Mouse (Mus musculus) hindbrain, embryonic 11.5 days (tissue): ENCODE data around the gene Col23a1. TPM values are rescaled to one million over a fixed set of nuclear protein-coding genes. Genes with fewer than 3 reads are reported as not detected.
"Not testable (repeated sequence)": the region's sequence is repeated elsewhere in the genome, so short reads cannot be mapped to it uniquely, and the experiment has no call there.

Source experiments
- ATAC-seq: fragments of 200-750 bp; cut with Nextera tagmentation; 2 replicates; pipeline ENCODE4 v1.8.0; 2017; ENCODE audit warnings: mild to moderate bottlenecking, moderate TSS enrichment, moderate library complexity; ENCODE audit not compliant: low FRiP score
- DNase-seq: peaks from one replicate; pipeline ENCODE4 v3.0.0-alpha.2; 2015; ENCODE audit warnings: low spot score
- H3K27ac ChIP-seq: fragments of 300-500 bp; sonication (generic); 2 replicates; pipeline ENCODE4 v1.5.1; 2014; ENCODE audit warnings: mild to moderate bottlenecking, low read depth, low read length
- H3K27me3 ChIP-seq: fragments of 300-500 bp; sonication (generic); 2 replicates; pipeline ENCODE4 v1.6.1; 2014; ENCODE audit warnings: mild to moderate bottlenecking, low read length, moderate library complexity, mixed read lengths; ENCODE audit not compliant: control insufficient read depth, insufficient read depth
- H3K36me3 ChIP-seq: fragments of 300-500 bp; sonication (generic); 2 replicates; pipeline ENCODE4 v1.6.1; 2014; ENCODE audit warnings: mild to moderate bottlenecking, low read length, moderate library complexity, mixed read lengths; ENCODE audit not compliant: control insufficient read depth, insufficient read depth
- H3K4me1 ChIP-seq: fragments of 300-500 bp; sonication (generic); replicated peaks from 2 replicates; pipeline ENCODE4 v1.6.1; 2014; ENCODE audit warnings: low read length, mixed read lengths; ENCODE audit not compliant: control insufficient read depth, insufficient read depth
- H3K4me2 ChIP-seq: fragments of 300-500 bp; sonication (generic); replicated peaks from 2 replicates; pipeline ENCODE4 v1.6.1; 2014; ENCODE audit warnings: mild to moderate bottlenecking, low read depth, low read length
- H3K4me3 ChIP-seq: fragments of 300-500 bp; sonication (generic); 2 replicates; pipeline ENCODE4 v1.5.1; 2014; ENCODE audit warnings: low read depth, low read length
- H3K9ac ChIP-seq: fragments of 300-500 bp; sonication (generic); 2 replicates; pipeline ENCODE4 v1.6.1; 2014; ENCODE audit warnings: low read depth, low read length
- H3K9me3 ChIP-seq: fragments of 300-500 bp; sonication (generic); 2 replicates; pipeline ENCODE4 v1.6.1; 2016; ENCODE audit warnings: low read length; ENCODE audit not compliant: control insufficient read depth
- WGBS: fragments of 180-500 bp; shearing (Covaris S2); extraction: QIAGEN DNeasy Blood & Tissue Kit; methylation state at CpG from one replicate; pipeline ENCODE4 v1.1.7; 2014; 5-methylcytosine and 5-hydroxymethylcytosine counted together
- polyA plus RNA-seq: library from polyadenylated mRNA; unstranded; fragments of >200 nt; fragmentation: Nextera tagmentation; extraction: Ambion mirVana; gene quantifications from 2 replicates; pipeline ENCODE4 v1.2.1, GENCODE M21; 2014

Col23a1 gene
- polyA plus RNA-seq, 1 experiment from 2014 or later, result 9.7 TPM

- ATAC-seq, result no peak
- H3K27ac ChIP-seq, result no peak overlapping the region
- 82% methylated on average over 8 of the region's 8 CpGs for WGBS
These were observed 324.5 kb downstream of the Col23a1 start for GRCm38 (mm10) chr11:51614256-51614655.

GRCm38 (mm10) chr11:51615129-51615528, 325.4 kb downstream of the Col23a1 start:
- Histone ChIP-seq H3K27ac (no peak overlapping the region), H3K4me1 (no peaks in the 10 kb centered on the region), H3K4me3 (no peak overlapping the region), H3K36me3 (no peaks in the 10 kb centered on the region), H3K27me3 (no peaks in the 10 kb centered on the region), H3K4me2 (peak overlapping the region; percentile 42), H3K9me3 (no peaks in the 10 kb centered on the region), H3K9ac (peak overlapping the region; percentile 58)
- DNase-seq, result no peak
- no peak for ATAC-seq
- WGBS, result 54% methylated on average over 7 of the region's 7 CpGs

More at GRCm38 (mm10) chr11:51614256-51614655, 324.5 kb downstream of the Col23a1 start:
- no peaks in the 10 kb centered on the region for H3K36me3 ChIP-seq
- H3K4me2 ChIP-seq, result no peak overlapping the region
- no peaks in the 10 kb centered on the region for H3K27me3 ChIP-seq
- H3K4me1 ChIP-seq, result no peaks in the 10 kb centered on the region
- H3K9me3 ChIP-seq, result no peaks in the 10 kb centered on the region
- H3K9ac ChIP-seq, result no peak overlapping the region
- H3K4me3 ChIP-seq, result no peak overlapping the region
- DNase-seq, result no peak

- no peaks in the 10 kb centered on the region for H3K4me1 ChIP-seq
- no peaks in the 10 kb centered on the region for H3K9me3 ChIP-seq
- H3K4me2 ChIP-seq, result peak overlapping the region; percentile 42
- peak overlapping the region; percentile 58 for H3K9ac ChIP-seq
- ATAC-seq (no peak), DNase-seq (peak; percentile 73)
- no peaks in the 10 kb centered on the region for H3K36me3 ChIP-seq
- no peak overlapping the region for H3K27ac ChIP-seq
- H3K4me3 ChIP-seq, result 0 out of 2 replicates have a peak overlapping the region, but pooled peaks have one; percentile 1
- no peaks in the 10 kb centered on the region for H3K27me3 ChIP-seq
- 5% methylated on average over 14 of the region's 14 CpGs for WGBS
These were observed 325.9 kb downstream of the Col23a1 start for GRCm38 (mm10) chr11:51615601-51616000.

GRCm38 (mm10) chr11:51616113-51616512, 326.4 kb downstream of the Col23a1 start:
- peak overlapping the region; percentile 58; the same call in 1 of the 2 replicates for H3K9ac ChIP-seq
- H3K4me2 ChIP-seq, DNase-seq, H3K9me3 ChIP-seq, ATAC-seq, H3K36me3 ChIP-seq, H3K27me3 ChIP-seq, H3K4me1 ChIP-seq, H3K27ac ChIP-seq: not testable (repeated sequence)
- H3K4me3 ChIP-seq, result 0 out of 2 replicates have a peak overlapping the region, but pooled peaks have one; percentile 1
- 93% methylated on average over 7 of the region's 7 CpGs for whole genome bisulfite sequencing

DNA sequence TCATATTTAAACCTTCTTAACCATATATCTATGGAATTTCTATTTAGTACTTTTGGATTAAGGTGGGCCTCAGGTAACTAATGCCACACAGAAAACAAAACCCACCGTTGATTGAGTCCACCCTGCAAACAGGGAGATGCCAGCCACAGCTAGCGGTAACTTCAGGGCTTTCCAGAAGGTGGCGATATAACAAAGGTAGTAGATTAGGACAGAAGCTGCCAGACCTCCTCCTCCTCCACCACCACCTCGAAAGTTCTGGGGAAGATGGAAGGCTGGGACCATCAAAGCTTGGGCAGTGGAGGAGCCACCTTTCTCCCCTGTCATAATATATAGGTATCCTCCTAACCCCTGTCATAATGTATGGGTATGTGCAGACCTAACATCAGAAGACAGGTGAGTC, 328.0 kb downstream of the Col23a1 start:
- Histone ChIP-seq H3K4me2 (no peak overlapping the region), H3K9ac (no peak overlapping the region), H3K27me3 (no peaks in the 10 kb centered on the region), H3K36me3 (no peaks in the 10 kb centered on the region), H3K27ac (no peak overlapping the region), H3K4me3 (no peak overlapping the region), H3K4me1 (no peaks in the 10 kb centered on the region), H3K9me3 (no peaks in the 10 kb centered on the region)
- ATAC-seq (no peak), DNase-seq (peak; percentile 79)
- WGBS, result 7% methylated on average over 4 of the region's 4 CpGs

DNA sequence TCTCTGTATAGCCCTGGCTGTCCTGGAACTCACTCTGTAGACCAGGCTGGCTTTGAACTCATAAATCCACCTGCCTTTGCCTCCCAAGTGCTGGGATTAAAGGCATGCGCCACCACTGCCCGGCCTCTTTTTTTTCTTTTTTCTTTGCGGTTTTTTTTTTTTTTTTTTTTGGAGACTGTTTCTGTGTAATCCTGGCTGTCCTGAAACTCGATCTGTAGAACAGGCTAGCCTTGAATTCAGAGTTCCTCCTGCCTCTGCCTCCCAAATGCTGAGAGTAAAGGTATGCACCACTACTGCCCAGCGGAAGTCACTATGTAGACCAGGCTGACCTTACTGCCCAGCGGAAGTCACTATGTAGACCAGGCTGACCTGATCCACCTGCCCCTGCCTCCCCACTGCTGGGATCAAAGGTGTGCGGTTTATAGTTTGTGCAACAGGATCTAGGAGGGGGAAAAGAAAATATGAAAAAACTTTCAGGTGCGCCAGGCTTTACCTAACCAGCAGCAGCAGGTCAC, 329.2 kb downstream of the Col23a1 start:
- H3K4me2 ChIP-seq, result peak overlapping the region; percentile 53
- ATAC-seq, result peak; percentile 63
- no peaks in the 10 kb centered on the region for H3K4me1 ChIP-seq
- no peak for DNase-seq
- H3K36me3 ChIP-seq, result peaks cover 5% of the 10 kb centered on the region; the same call in 1 of the 2 replicates
- peak overlapping the region; percentile 78 for H3K4me3 ChIP-seq
- no peak overlapping the region for H3K9ac ChIP-seq
- no peaks in the 10 kb centered on the region for H3K27me3 ChIP-seq
- 61% methylated on average over 8 of the region's 8 CpGs for WGBS
- H3K9me3 ChIP-seq, result no peaks in the 10 kb centered on the region
- no peak overlapping the region for H3K27ac ChIP-seq

- under 1% methylated on average over 51 of the region's 51 CpGs for WGBS
- Histone ChIP-seq H3K4me1 (no peaks in the 10 kb centered on the region), H3K36me3 (peaks cover 9% of the 10 kb centered on the region), H3K9me3 (no peaks in the 10 kb centered on the region), H3K27me3 (no peaks in the 10 kb centered on the region), H3K4me2 (peak within 1 kb of the TSS; percentile 53), H3K9ac (peak within 1 kb of the TSS; percentile 62), H3K27ac (no peak within 1 kb of the TSS), H3K4me3 (peak within 1 kb of the TSS; percentile 78)
- peak; percentile 96 for ATAC-seq
- peak; percentile 97 for DNase-seq
These were observed 329.8 kb downstream of the Col23a1 start, which contains the start of gene Nhp2 for GRCm38 (mm10) chr11:51619409-51620060. Gene Nhp2, plus strand, starts transcription at chr11:51619735.

DNA sequence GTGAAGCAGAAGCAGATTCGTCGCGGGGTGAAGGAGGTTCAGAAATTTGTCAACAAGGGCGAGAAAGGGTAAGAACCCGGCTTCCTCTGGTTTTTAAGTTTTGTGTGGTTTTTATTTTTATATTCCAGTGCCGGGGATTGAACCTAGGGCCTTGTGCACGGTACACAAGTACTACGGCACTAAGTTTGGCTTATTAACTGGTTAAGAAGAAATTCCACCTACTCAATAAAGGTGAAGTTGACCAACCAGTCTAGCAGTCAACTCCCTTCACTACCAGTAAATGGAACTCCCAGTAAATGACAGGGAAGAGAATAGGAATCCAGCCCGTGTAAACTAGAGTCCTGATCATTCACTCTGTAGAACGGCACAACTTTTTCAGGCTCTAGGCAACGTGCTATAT, 330.4 kb downstream of the Col23a1 start:
- Histone ChIP-seq H3K4me2 (peak overlapping the region; percentile 53), H3K36me3 (peaks cover 13% of the 10 kb centered on the region), H3K27ac (no peak overlapping the region), H3K9me3 (no peaks in the 10 kb centered on the region), H3K4me3 (peak overlapping the region; percentile 78), H3K27me3 (no peaks in the 10 kb centered on the region), H3K4me1 (no peaks in the 10 kb centered on the region), H3K9ac (peak overlapping the region; percentile 62)
- WGBS, result 3% methylated on average over 11 of the region's 11 CpGs
- no peak for DNase-seq
- ATAC-seq, result no peak

DNA sequence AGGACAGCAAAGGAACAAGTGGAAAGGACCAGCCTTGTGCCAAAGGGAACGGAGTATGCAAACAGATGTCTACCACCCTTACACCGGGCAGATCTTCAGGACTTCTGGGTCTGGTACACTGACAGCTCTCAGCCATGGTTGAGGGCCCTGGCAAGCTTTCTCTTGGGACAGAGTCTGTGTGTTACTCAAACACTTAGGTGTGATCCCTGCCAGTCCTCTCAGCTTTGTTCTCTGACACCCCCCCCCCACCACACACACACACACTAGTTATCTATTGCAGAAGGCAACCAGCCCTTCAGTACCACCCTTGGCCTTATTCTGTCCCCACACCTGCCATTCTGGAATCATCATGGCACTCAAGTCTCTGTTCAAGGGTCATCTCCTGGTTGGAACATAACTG, 332.1 kb downstream of the Col23a1 start:
- H3K9ac ChIP-seq, result no peak overlapping the region
- H3K36me3 ChIP-seq, result peaks cover 16% of the 10 kb centered on the region
- no peaks in the 10 kb centered on the region for H3K27me3 ChIP-seq
- H3K27ac ChIP-seq, result no peak overlapping the region
- H3K4me3 ChIP-seq, result no peak overlapping the region
- WGBS, result 98% methylated on average over 2 of the region's 2 CpGs
- H3K9me3 ChIP-seq, result no peaks in the 10 kb centered on the region
- DNase-seq, result no peak
- H3K4me2 ChIP-seq, result no peak overlapping the region
- H3K4me1 ChIP-seq, result no peaks in the 10 kb centered on the region
- no peak for ATAC-seq
